Mouse (Mus musculus) gastrocnemius, postnatal 36 days (tissue): ENCODE results near the gene Clca4a. TPM values are rescaled to one million over a fixed set of nuclear protein-coding genes. Genes with fewer than 3 reads are reported as not detected.

ENCODE experiments used
- total RNA-seq, 2 experiments: library from RNA; stranded (reverse); gene quantifications; 2 replicates each; pipeline ENCODE4 v1.2.3; 2021

Gene Clca4a
- total RNA-seq, 2 experiments from 2014 or later = not detected

Other genes starting within 250 kb of the Clca4a start
- under 1 TPM in 1 of 2 experiments, not detected in 1; 0.15 TPM for gene Clca3a1, start 214.1 kb downstream of the Clca4a start, total RNA-seq
- not detected for gene Clca3a2, start 155.6 kb downstream of the Clca4a start, total RNA-seq
- not detected for gene Clca3b, start 125.7 kb downstream of the Clca4a start, total RNA-seq
- not detected for gene Clca4b, start 42.5 kb downstream of the Clca4a start, total RNA-seq
- not detected for gene Clca1, start 57.7 kb upstream of the Clca4a start, total RNA-seq
- under 1 TPM in 1 of 2 experiments, not detected in 1; 0.10 TPM for gene Clca2, start 124.4 kb upstream of the Clca4a start, total RNA-seq
- gene Odf2l, start 143.5 kb upstream of the Clca4a start, total RNA-seq = 10 to 100 TPM in 1 of 2 experiments, 1 to 10 TPM in 1; 7.4 to 10.2 TPM